Mouse (Mus musculus) MEL (cell line): ENCODE measurements around the gene Kitl.

Source experiments
- CTCF ChIP-seq, 3 experiments: IDR thresholded peaks in 2 of 3; conservative IDR thresholded peaks in 1 of 3; 2 replicates each; pipeline ENCODE4 v1.5.1; 2011 to 2012; ENCODE audit warnings: low read length in 3 of 3, low read depth in 2 of 3, mild to moderate bottlenecking in 2 of 3, improper control_type of control experiment in 1 of 3, inconsistent platforms in 1 of 3, mixed read lengths in 1 of 3, moderate library complexity in 1 of 3; ENCODE audit not compliant: control insufficient read depth in 1 of 3, insufficient read depth in 1 of 3, poor library complexity in 1 of 3, severe bottlenecking in 1 of 3
- E2F4 ChIP-seq: IDR thresholded peaks from 2 replicates; pipeline ENCODE4 v1.6.1; 2011; ENCODE audit warnings: low read depth, low read length, improper control_type of control experiment, borderline replicate concordance
- EP300 ChIP-seq, 2 experiments: IDR thresholded peaks; 2 replicates each; pipeline ENCODE4 v1.6.1; 2011; ENCODE audit warnings: improper control_type of control experiment in 2 of 2, low read length in 2 of 2, low read depth in 1 of 2, mild to moderate bottlenecking in 1 of 2
- GATA1 ChIP-seq: IDR thresholded peaks from 2 replicates; pipeline ENCODE4 v1.6.1; 2011; ENCODE audit warnings: low read depth, low read length, improper control_type of control experiment
- USF2 ChIP-seq, 2 experiments: IDR thresholded peaks; 2 replicates each; pipeline ENCODE4 v1.6.1; 2011 to 2012; ENCODE audit warnings: improper control_type of control experiment in 2 of 2, low read length in 2 of 2, borderline replicate concordance in 1 of 2, inconsistent platforms in 1 of 2, low read depth in 1 of 2, mild to moderate bottlenecking in 1 of 2; ENCODE audit not compliant: insufficient read depth in 1 of 2

DNA sequence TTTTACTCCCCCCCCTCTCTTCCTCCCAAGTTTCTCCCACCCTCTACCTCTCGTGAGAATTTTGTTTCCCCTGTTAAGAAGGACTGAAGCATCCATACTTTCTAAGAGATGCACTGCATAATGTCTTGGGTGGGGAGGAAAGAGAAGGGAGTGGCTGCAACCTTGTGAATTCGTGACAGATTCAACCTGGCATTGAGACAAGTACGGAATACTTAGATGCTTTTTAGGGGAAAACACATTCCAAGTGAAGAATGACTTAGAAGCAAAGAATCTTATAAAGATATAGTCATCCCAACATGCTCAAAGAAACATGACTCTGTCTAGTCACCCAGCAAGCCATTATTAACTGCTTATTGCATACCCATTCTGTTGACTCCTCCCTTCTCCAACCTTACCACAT lies 35.3 kb upstream of the Kitl start:
- TF ChIP-seq CTCF (IDR thresholded peaks at IDR 0.05 in 2 of 3, conservative IDR thresholded peaks at IDR 0.05 in 1 of 3; ENCODE audit: control insufficient read depth in 1 of 3, insufficient read depth in 1 of 3, low read depth in 2 of 3, low read length in 3 of 3, poor library complexity in 1 of 3, severe bottlenecking in 1 of 3) (no peak), E2F4 (no peak), USF2 (IDR thresholded peaks at IDR 0.05; ENCODE audit: borderline replicate concordance in 1 of 2, insufficient read depth in 1 of 2, low read depth in 1 of 2, low read length in 2 of 2) (no peak), EP300 (IDR thresholded peaks at IDR 0.05; ENCODE audit: low read depth in 1 of 2, low read length in 2 of 2) (no peak), GATA1 (no peak)
